Mouse (Mus musculus): ENCODE data around the gene Gm11011. TPM values are rescaled to one million over a fixed set of nuclear protein-coding genes. Genes with fewer than 3 reads are reported as not detected.

Gm11011 gene
- polyA plus RNA-seq, 1 experiment, result not detected

GRCm38 (mm10) chr2:169593742-169594141 lies 6.2 kb upstream of the Gm11011 start:
- no peaks in the 10 kb centered on the region for H3K4me1 ChIP-seq (ENCODE audit: control insufficient read depth, insufficient read depth, low read length)
- TF ChIP-seq CTCF (IDR thresholded peaks at IDR 0.05; ENCODE audit: borderline replicate concordance, insufficient read depth, low read length), result no peak
- no peak for TF ChIP-seq POLR2A (IDR thresholded peaks at IDR 0.05; ENCODE audit: low read depth, low read length)
- H3K4me3 ChIP-seq (ENCODE audit: insufficient read depth, low read length), result no peak overlapping the region
- H3K27ac ChIP-seq (ENCODE audit: insufficient read depth, low read length), result no peak overlapping the region

- H3K27ac ChIP-seq (ENCODE audit: insufficient read depth, low read length), result no peak overlapping the region
- H3K4me1 ChIP-seq (ENCODE audit: control insufficient read depth, insufficient read depth, low read length), result no peaks in the 10 kb centered on the region
- H3K4me3 ChIP-seq (ENCODE audit: insufficient read depth, low read length), result no peak overlapping the region
- no peak for TF ChIP-seq POLR2A (IDR thresholded peaks at IDR 0.05; ENCODE audit: low read depth, low read length)
- TF ChIP-seq CTCF (IDR thresholded peaks at IDR 0.05; ENCODE audit: borderline replicate concordance, insufficient read depth, low read length), result no peak
Measured at GRCm38 (mm10) chr2:169590412-169590811, 2.9 kb upstream of the Gm11011 start.

- Histone ChIP-seq H3K4me3 (ENCODE audit: insufficient read depth, low read length) (no peak overlapping the region), H3K4me1 (ENCODE audit: control insufficient read depth, insufficient read depth, low read length) (no peaks in the 10 kb centered on the region), H3K27ac (ENCODE audit: insufficient read depth, low read length) (no peak overlapping the region)
- TF ChIP-seq CTCF (IDR thresholded peaks at IDR 0.05; ENCODE audit: borderline replicate concordance, insufficient read depth, low read length) (no peak), POLR2A (IDR thresholded peaks at IDR 0.05; ENCODE audit: low read depth, low read length) (no peak)
Measured at GRCm38 (mm10) chr2:169589697-169590096, 2.2 kb upstream of the Gm11011 start.

- Histone ChIP-seq H3K4me1 (ENCODE audit: control insufficient read depth, insufficient read depth, low read length) (no peaks in the 10 kb centered on the region), H3K27ac (ENCODE audit: insufficient read depth, low read length) (no peak overlapping the region), H3K4me3 (ENCODE audit: insufficient read depth, low read length) (no peak overlapping the region)
- TF ChIP-seq CTCF (IDR thresholded peaks at IDR 0.05; ENCODE audit: borderline replicate concordance, insufficient read depth, low read length) (no peak), POLR2A (IDR thresholded peaks at IDR 0.05; ENCODE audit: low read depth, low read length) (no peak)
Measured at GRCm38 (mm10) chr2:169586688-169587087, 857 bp downstream of the Gm11011 start.

GRCm38 (mm10) chr2:169585631-169586285 lies 1.8 kb downstream of the Gm11011 start:
- TF ChIP-seq CTCF (IDR thresholded peaks at IDR 0.05; ENCODE audit: borderline replicate concordance, insufficient read depth, low read length), result no peak
- no peak for TF ChIP-seq POLR2A (IDR thresholded peaks at IDR 0.05; ENCODE audit: low read depth, low read length)
- no peak overlapping the region for H3K4me3 ChIP-seq (ENCODE audit: insufficient read depth, low read length)
- H3K4me1 ChIP-seq (ENCODE audit: control insufficient read depth, insufficient read depth, low read length), result no peaks in the 10 kb centered on the region
- H3K27ac ChIP-seq (ENCODE audit: insufficient read depth, low read length), result no peak overlapping the region

- no peaks in the 10 kb centered on the region for H3K4me1 ChIP-seq (ENCODE audit: control insufficient read depth, insufficient read depth, low read length)
- no peak for TF ChIP-seq POLR2A (IDR thresholded peaks at IDR 0.05; ENCODE audit: low read depth, low read length)
- TF ChIP-seq CTCF (IDR thresholded peaks at IDR 0.05; ENCODE audit: borderline replicate concordance, insufficient read depth, low read length), result no peak
- no peak overlapping the region for H3K27ac ChIP-seq (ENCODE audit: insufficient read depth, low read length)
- no peak overlapping the region for H3K4me3 ChIP-seq (ENCODE audit: insufficient read depth, low read length)
Measured at GRCm38 (mm10) chr2:169584745-169585456, 2.6 kb downstream of the Gm11011 start.

- TF ChIP-seq POLR2A (IDR thresholded peaks at IDR 0.05; ENCODE audit: low read depth, low read length) (no peak), CTCF (IDR thresholded peaks at IDR 0.05; ENCODE audit: borderline replicate concordance, insufficient read depth, low read length) (no peak)
- Histone ChIP-seq H3K4me3 (ENCODE audit: insufficient read depth, low read length) (no peak overlapping the region), H3K4me1 (ENCODE audit: control insufficient read depth, insufficient read depth, low read length) (no peaks in the 10 kb centered on the region), H3K27ac (ENCODE audit: insufficient read depth, low read length) (no peak overlapping the region)
Measured at GRCm38 (mm10) chr2:169583476-169583875, 4.1 kb downstream of the Gm11011 start.

- no peak overlapping the region for H3K27ac ChIP-seq (ENCODE audit: insufficient read depth, low read length)
- H3K4me1 ChIP-seq (ENCODE audit: control insufficient read depth, insufficient read depth, low read length), result no peaks in the 10 kb centered on the region
- TF ChIP-seq CTCF (IDR thresholded peaks at IDR 0.05; ENCODE audit: borderline replicate concordance, insufficient read depth, low read length) (no peak), POLR2A (IDR thresholded peaks at IDR 0.05; ENCODE audit: low read depth, low read length) (no peak)
- H3K4me3 ChIP-seq (ENCODE audit: insufficient read depth, low read length), result no peak overlapping the region
Measured at GRCm38 (mm10) chr2:169577508-169578196, 9.9 kb downstream of the Gm11011 start.

- no peak for TF ChIP-seq CTCF (IDR thresholded peaks at IDR 0.05; ENCODE audit: borderline replicate concordance, insufficient read depth, low read length)
- no peak for TF ChIP-seq POLR2A (IDR thresholded peaks at IDR 0.05; ENCODE audit: low read depth, low read length)
- H3K4me1 ChIP-seq (ENCODE audit: control insufficient read depth, insufficient read depth, low read length), result no peaks in the 10 kb centered on the region
- no peak overlapping the region for H3K27ac ChIP-seq (ENCODE audit: insufficient read depth, low read length)
- H3K4me3 ChIP-seq (ENCODE audit: insufficient read depth, low read length), result no peak overlapping the region
Measured at GRCm38 (mm10) chr2:169570063-169570462, 17.5 kb downstream of the Gm11011 start.

GRCm38 (mm10) chr2:169566159-169566558 lies 21.4 kb downstream of the Gm11011 start:
- Histone ChIP-seq H3K4me1 (ENCODE audit: control insufficient read depth, insufficient read depth, low read length) (no peaks in the 10 kb centered on the region), H3K27ac (ENCODE audit: insufficient read depth, low read length) (no peak overlapping the region), H3K4me3 (ENCODE audit: insufficient read depth, low read length) (no peak overlapping the region)
- no peak for TF ChIP-seq POLR2A (IDR thresholded peaks at IDR 0.05; ENCODE audit: low read depth, low read length)
- TF ChIP-seq CTCF (IDR thresholded peaks at IDR 0.05; ENCODE audit: borderline replicate concordance, insufficient read depth, low read length), result no peak

Measured in embryonic fibroblast, embryonic 13.5 days (primary cell).